Mouse (Mus musculus) spleen, adult 2 months (tissue): ENCODE results near the gene Olfr1333. TPM values are rescaled to one million over a fixed set of nuclear protein-coding genes. Genes with fewer than 3 reads are reported as not detected.

Experiments
- DNase-seq, 2 experiments: peaks; one replicate each; pipeline versions ENCODE4 v3.0.0 to v3.0.0-alpha.2; 2012 to 2021; ENCODE audit warnings: low spot score in 2 of 2, low read depth in 1 of 2
- H3K27ac ChIP-seq: fragments of 200-500 bp; 2 replicates; pipeline ENCODE4 v1.5.1; 2012; ENCODE audit warnings: low read length, inconsistent platforms; ENCODE audit not compliant: insufficient read depth
- H3K27me3 ChIP-seq: fragments of 200-500 bp; 2 replicates; pipeline ENCODE4 v1.6.1; 2012; ENCODE audit warnings: mild to moderate bottlenecking, moderate library complexity, low read length, inconsistent platforms; ENCODE audit not compliant: control insufficient read depth, insufficient read depth
- H3K36me3 ChIP-seq: fragments of 200-500 bp; 2 replicates; pipeline ENCODE4 v1.6.1; 2012; ENCODE audit warnings: mild to moderate bottlenecking, low read length, inconsistent platforms; ENCODE audit not compliant: control insufficient read depth, insufficient read depth
- H3K4me1 ChIP-seq: fragments of 200-500 bp; 2 replicates; pipeline ENCODE4 v1.6.1; 2011; ENCODE audit warnings: inconsistent platforms; ENCODE audit not compliant: control insufficient read depth, insufficient read depth, insufficient read length
- H3K4me3 ChIP-seq: fragments of 200-500 bp; 2 replicates; pipeline ENCODE4 v1.5.1; 2011; ENCODE audit warnings: mild to moderate bottlenecking, inconsistent platforms; ENCODE audit not compliant: insufficient read depth, insufficient read length; ENCODE audit errors: extremely low read depth
- CTCF ChIP-seq: fragments of 200-500 bp; IDR thresholded peaks from 2 replicates; pipeline ENCODE4 v1.5.1; 2011; ENCODE audit warnings: mild to moderate bottlenecking, inconsistent platforms; ENCODE audit not compliant: insufficient read depth, insufficient read length, insufficient replicate concordance; ENCODE audit errors: extremely low read depth
- POLR2A ChIP-seq: fragments of 200-500 bp; IDR thresholded peaks from 2 replicates; pipeline ENCODE4 v1.6.1; 2011; ENCODE audit warnings: low read depth, low read length, inconsistent platforms
- WGBS: fragments of 180-500 bp; shearing (Covaris S2); methylation state at CpG from one replicate; pipeline ENCODE4 v1.1.7; 2018; 5-methylcytosine and 5-hydroxymethylcytosine counted together
- polyA plus RNA-seq: library from polyadenylated mRNA; depleted of rRNA; stranded (reverse); fragments of >200 nt; gene quantifications from 2 replicates; pipeline ENCODE4 v1.2.3, GENCODE M21; 2012; rRNA removed

Olfr1333 gene
- polyA plus RNA-seq, 1 experiment, result not detected

GRCm38 (mm10) chr4:118782486-118782885 is 53.6 kb downstream of the Olfr1333 start, which contains the start of gene Olfr1337:
Gene Olfr1337 (minus strand): TSS chr4:118782586.
- WGBS, result 69% methylated on average over 2 of the region's 2 CpGs
- H3K4me3 ChIP-seq, result no peak within 1 kb of the TSS
- TF ChIP-seq CTCF, result no peak
- no peak for TF ChIP-seq POLR2A
- H3K36me3 ChIP-seq, result no peaks in the 10 kb centered on the region
- DNase-seq, result no peak
- no peak within 1 kb of the TSS for H3K27ac ChIP-seq
- H3K27me3 ChIP-seq, result no peaks in the 10 kb centered on the region
- H3K4me1 ChIP-seq, result no peaks in the 10 kb centered on the region

Other genes with a start within 250 kb of the Olfr1333 start
- gene Cfap57, start 215.5 kb downstream of the Olfr1333 start, polyA plus RNA-seq, result not detected in 2 replicates
- 17.5 and 18.5 TPM in 2 replicates for gene Ebna1bp2, start 215.5 kb downstream of the Olfr1333 start, polyA plus RNA-seq
- not detected in 2 replicates for gene Olfr62, start 177.3 kb downstream of the Olfr1333 start, polyA plus RNA-seq
- 0.18 TPM in 1 of 2 replicates, not detected in the other for gene Olfr1342, start 143.5 kb downstream of the Olfr1333 start, polyA plus RNA-seq
- not detected in 2 replicates for gene Olfr1341, start 132.8 kb downstream of the Olfr1333 start, polyA plus RNA-seq
- not detected in 2 replicates for gene Olfr1340, start 116.1 kb downstream of the Olfr1333 start, polyA plus RNA-seq
- gene Olfr1339, start 104.1 kb downstream of the Olfr1333 start, polyA plus RNA-seq, result not detected in 2 replicates
- not detected in 2 replicates for gene Olfr1338, start 77.5 kb downstream of the Olfr1333 start, polyA plus RNA-seq
- not detected in 2 replicates for gene Olfr1337, start 53.7 kb downstream of the Olfr1333 start, polyA plus RNA-seq
- not detected in 2 replicates for gene Olfr1335, start 26.3 kb downstream of the Olfr1333 start, polyA plus RNA-seq
- gene Olfr1331, start 28.4 kb upstream of the Olfr1333 start, polyA plus RNA-seq, result not detected in 2 replicates
- gene Olfr1330, start 52.3 kb upstream of the Olfr1333 start, polyA plus RNA-seq, result not detected in 2 replicates
- not detected in 2 replicates for gene Olfr1329, start 81.2 kb upstream of the Olfr1333 start, polyA plus RNA-seq
- not detected in 2 replicates for gene Olfr1328, start 102.3 kb upstream of the Olfr1333 start, polyA plus RNA-seq
- gene Lao1, start 125.3 kb upstream of the Olfr1333 start, polyA plus RNA-seq, result not detected in 2 replicates